Mouse (Mus musculus): ENCODE measurements around the gene Pnkd.

DNA sequence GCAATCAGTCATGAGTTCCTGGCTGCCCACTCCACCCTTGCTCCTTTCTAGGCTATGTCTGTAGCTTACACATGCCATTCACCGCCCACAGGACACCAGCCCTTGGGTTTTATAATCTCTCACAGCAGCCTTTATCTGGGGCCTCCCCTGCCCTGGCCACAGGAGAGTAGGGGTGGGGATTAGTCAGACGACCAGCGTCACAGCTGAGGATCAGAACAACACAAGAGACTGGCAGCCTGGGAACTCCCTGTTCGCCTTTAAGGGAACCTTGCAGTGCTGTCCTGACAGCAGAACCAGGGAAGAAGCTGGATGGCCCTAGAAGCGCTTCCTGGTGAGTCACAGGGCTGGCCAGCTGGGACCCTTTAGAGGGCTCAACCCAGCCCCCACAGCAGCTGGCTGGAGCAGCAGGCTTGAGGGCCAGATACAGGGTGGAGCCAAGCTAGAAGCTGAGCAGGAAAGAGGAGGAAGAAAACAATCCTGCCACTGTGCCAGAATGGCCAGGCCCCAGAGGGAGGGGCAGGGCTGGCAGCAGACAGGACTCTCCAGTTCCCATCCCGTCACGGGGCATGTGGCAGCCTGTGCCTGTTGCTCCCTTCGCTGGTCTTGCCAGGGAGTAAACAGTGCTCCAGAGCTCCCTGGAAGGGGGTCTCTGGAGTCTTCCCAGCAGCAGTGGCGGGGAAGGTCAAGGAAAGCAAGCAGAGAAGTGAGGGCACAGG, 10.9 kb downstream of the Pnkd start:
- TF ChIP-seq MYOG (IDR thresholded peaks at IDR 0.05; ENCODE audit: control insufficient read depth, extremely low read depth, insufficient read length) = no peak
- TF ChIP-seq MYOD1 (IDR thresholded peaks at IDR 0.05; ENCODE audit: control insufficient read depth, insufficient read length, low read depth) = peak; percentile 73

Measured in C2C12 (cell line).